Mouse (Mus musculus): Measurements from ENCODE around the gene Tent4a.

Gene Tent4a

GRCm38 (mm10) chr13:69478703-69479102, 55.7 kb downstream of the Tent4a start:
- no peak for DNase-seq (ENCODE audit: low read depth, low spot score)

DNA sequence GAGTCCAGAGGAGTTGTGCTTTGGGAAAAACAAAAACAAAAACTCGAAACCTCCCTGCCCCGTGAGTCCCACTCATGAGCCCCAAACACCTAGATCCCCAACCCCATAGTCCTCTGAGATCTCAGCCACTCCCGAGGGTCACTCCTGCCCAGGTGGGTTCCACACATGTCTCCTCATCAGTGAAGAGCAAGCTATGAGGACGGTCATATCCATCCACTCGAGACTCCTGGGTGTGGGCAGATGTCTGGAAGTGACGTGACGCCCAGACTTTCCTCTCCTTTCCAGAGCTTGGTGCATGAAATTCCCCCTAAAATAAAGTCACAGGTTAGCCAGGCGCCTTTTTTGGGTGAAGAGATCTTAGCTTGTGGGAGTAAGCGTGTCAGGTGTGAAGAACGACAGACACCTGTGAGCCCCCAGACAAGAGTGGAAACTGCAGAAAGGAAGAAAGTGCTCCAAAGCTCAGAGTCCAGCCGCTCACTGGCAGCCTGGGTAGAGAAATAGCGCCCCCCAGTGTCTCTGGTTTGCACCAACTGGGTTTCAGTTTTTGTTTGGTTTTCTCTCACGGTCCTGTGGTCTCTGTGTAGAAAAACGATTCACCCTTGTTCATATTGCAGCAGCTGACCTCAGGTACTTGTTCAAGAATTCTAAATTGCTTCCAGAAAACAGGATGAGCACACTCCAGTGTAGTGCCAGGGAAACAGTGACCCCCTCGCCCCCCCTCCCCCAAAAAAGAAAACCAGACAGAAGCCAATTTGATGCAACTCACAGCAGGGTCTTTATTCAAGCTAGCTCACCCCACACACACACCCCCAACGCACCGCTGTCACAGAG, 73.6 kb downstream of the Tent4a start:
- peak; percentile 40 for DNase-seq (ENCODE audit: low read depth, low spot score)

GRCm38 (mm10) chr13:69459657-69460458, 74.6 kb downstream of the Tent4a start:
- peak; percentile 34 for DNase-seq (ENCODE audit: low read depth, low spot score)

DNA sequence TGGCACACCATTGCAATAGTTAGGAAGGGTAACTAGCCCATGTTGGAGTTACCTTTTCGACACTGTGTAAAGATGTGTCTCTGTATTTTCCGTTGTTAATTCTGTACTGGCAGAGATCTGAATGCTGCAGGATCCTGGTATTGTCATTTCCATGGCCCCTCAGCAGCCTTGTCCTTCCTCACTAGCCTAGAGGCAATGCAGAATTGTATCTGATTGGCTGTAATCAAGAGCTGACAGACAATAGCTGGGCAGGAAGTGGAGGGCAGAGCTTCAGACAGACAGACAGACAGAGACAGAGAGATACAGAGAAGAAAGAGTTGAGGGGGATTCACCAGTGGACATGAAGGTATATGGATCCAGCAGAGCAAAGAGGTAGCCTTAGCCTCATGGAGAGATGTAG, 75.5 kb downstream of the Tent4a start:
- no peak for DNase-seq (ENCODE audit: low read depth, low spot score)

- DNase-seq (ENCODE audit: low read depth, low spot score), result no peak
Observed at GRCm38 (mm10) chr13:69458461-69458860, 76.0 kb downstream of the Tent4a start.

DNA sequence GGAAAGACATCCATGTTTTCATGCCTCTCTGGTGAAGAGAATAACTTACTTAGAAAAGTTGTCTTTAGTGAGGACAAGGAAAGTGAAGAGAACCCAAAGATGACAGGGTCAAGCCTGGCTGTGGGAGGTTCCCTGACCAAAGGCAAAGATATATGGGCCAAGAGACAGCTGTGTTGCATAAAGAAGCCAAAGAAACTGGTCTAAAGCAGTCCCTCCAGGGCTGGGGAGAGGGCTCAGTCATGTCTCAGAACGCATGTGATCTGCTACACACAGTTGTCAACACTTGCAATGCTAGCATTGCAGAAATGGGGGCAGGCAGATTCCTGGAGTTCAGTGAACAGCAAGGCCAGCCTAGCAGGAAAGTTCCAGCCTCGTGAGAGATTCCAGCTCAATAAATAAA, 77.3 kb downstream of the Tent4a start:
- DNase-seq (ENCODE audit: low read depth, low spot score), result no peak

- peak; percentile 33 for DNase-seq (ENCODE audit: low read depth, low spot score)
Observed at GRCm38 (mm10) chr13:69456641-69457040, 77.8 kb downstream of the Tent4a start.

DNA sequence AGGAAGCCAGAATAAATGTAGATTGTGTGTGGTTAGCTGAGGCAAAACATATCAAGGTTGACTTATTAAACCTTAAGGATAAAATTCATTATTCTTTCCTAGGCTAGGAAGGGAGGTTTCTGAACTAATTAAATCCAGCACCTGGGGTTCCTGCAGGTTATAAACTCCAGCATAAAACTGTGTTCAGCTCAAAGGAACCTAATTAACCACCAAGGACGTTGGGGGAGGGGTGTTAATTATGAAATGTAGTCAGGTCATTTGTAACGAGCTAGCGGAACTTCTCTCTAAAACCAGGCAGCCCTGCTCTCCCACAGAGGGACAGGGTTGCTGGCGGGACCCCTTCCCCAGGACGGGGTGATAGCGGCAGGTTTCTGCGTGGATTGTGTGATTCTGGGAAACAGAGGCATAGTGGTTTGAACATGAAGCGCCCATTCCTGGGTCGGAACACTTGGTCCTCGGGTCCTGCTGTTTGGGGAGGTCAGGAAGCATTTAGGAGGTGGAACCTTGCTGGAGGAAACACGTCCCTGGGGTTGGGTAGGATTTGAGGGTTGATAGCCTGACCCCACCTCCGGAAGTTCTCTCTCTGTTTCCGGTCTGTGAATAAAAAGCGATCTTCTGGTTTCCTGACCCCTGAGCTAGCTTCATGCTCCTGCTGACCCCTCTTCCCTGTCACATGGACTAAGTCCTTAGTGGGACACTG, 78.8 kb downstream of the Tent4a start:
- DNase-seq (ENCODE audit: low read depth, low spot score), result peak; percentile 13

All from R1 (cell line).